Mouse (Mus musculus) lung, adult 2 months (tissue): Measurements from ENCODE around the gene Manba. TPM values are rescaled to one million over a fixed set of nuclear protein-coding genes. Genes with fewer than 3 reads are reported as not detected.

ENCODE experiments used
- DNase-seq: peaks from one replicate; pipeline ENCODE4 v3.0.0; 2022
- H3K4me1 ChIP-seq: fragments of 200-500 bp; 2 replicates; pipeline ENCODE4 v1.6.1; 2011; ENCODE audit warnings: low read length; ENCODE audit not compliant: control insufficient read depth, insufficient read depth
- H3K4me3 ChIP-seq: fragments of 200-500 bp; replicated peaks from 2 replicates; pipeline ENCODE3; 2011; ENCODE audit warnings: low read depth, mild to moderate bottlenecking, control low read depth, low read length; ENCODE audit errors: extremely low read depth
- CTCF ChIP-seq: fragments of 200-500 bp; IDR thresholded peaks from 2 replicates; pipeline ENCODE4 v1.5.1; 2011; ENCODE audit warnings: mild to moderate bottlenecking, low read length, control low read depth; ENCODE audit not compliant: insufficient read depth
- POLR2A ChIP-seq: fragments of 200-500 bp; IDR thresholded peaks from 2 replicates; pipeline ENCODE4 v1.6.1; 2011; ENCODE audit warnings: low read depth, mild to moderate bottlenecking, control low read depth, low read length, borderline replicate concordance; ENCODE audit errors: extremely low read depth
- WGBS: fragments of 180-500 bp; shearing (Covaris S2); methylation state at CpG from one replicate; pipeline ENCODE4 v1.1.7; 2018; 5-methylcytosine and 5-hydroxymethylcytosine counted together
- polyA plus RNA-seq: library from polyadenylated mRNA; depleted of rRNA; stranded (reverse); fragments of >200 nt; gene quantifications from 2 replicates; pipeline ENCODE4 v1.2.3, GENCODE M21; 2012; rRNA removed

The Manba gene
- polyA plus RNA-seq: 6.3 and 9.8 TPM in 2 replicates

DNA sequence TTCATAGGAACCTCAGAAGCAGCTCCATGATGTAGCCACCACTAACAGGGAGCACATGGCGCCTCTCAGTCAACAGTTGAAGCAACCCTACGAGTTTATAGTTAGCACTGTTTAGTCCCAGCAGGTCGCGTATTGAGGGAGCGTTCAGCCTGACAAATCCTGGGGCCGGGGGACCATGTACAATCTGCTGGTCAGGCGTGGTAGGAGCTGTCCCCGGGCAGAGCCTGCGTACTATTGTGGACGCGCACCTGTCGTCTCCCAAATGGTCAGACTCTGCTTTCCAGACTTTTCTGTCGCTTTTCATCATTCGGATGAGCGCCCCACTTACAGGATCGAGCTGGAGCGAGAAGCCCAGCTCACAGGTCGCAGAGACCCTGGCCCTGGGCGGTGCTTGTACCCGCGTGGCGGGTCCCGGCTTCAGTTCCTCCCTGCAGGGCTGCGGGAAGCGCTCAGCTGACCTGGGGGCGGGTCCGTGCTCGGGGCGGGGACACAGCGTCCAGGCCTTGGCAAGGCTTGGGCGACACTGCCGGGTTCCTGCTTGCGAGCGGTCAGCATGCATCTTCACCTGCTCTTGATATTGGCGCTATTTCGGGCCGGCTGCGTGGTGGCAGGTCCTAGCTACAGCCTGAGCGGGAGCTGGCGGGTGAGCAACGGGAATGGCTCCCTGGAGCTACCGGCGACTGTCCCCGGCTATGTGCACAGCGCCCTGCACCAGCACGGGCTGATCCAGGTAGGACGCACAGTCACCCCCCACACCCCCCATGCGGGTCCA lies at the start of gene Manba:
TSS of gene Manba (plus strand) at position 484 of the 772 bp plus-strand sequence.
- WGBS: 2% methylated on average over 48 of the region's 48 CpGs
- peak; percentile 76 for DNase-seq
- TF ChIP-seq CTCF (no peak), POLR2A (peak; percentile 60; the same call in 1 of the 2 replicates)
- Histone ChIP-seq H3K4me1 (peaks cover 2% of the 10 kb centered on the region), H3K4me3 (peak within 1 kb of the TSS; percentile 91)

GRCm38 (mm10) chr3:135436901-135437616 lies 48.4 kb upstream of the Manba start:
- DNase-seq: no peak
- peaks cover 3% of the 10 kb centered on the region; the same call in 1 of the 2 replicates for H3K4me1 ChIP-seq
- H3K4me3 ChIP-seq: no peak overlapping the region
- WGBS: 56% methylated on average over 14 of the region's 14 CpGs
- TF ChIP-seq CTCF (no peak), POLR2A (no peak)

GRCm38 (mm10) chr3:135437758-135438495 lies 47.5 kb upstream of the Manba start, which contains the start of gene Ube2d3:
Ube2d3 (plus strand) TSS chr3:135438149.
- DNase-seq: peak; percentile 99
- WGBS: under 1% methylated on average over 56 of the region's 56 CpGs
- H3K4me3 ChIP-seq: peak within 1 kb of the TSS; percentile 98
- H3K4me1 ChIP-seq: peaks cover 3% of the 10 kb centered on the region; the same call in 1 of the 2 replicates
- TF ChIP-seq CTCF (no peak), POLR2A (peak; percentile 58; the same call in 1 of the 2 replicates)

DNA sequence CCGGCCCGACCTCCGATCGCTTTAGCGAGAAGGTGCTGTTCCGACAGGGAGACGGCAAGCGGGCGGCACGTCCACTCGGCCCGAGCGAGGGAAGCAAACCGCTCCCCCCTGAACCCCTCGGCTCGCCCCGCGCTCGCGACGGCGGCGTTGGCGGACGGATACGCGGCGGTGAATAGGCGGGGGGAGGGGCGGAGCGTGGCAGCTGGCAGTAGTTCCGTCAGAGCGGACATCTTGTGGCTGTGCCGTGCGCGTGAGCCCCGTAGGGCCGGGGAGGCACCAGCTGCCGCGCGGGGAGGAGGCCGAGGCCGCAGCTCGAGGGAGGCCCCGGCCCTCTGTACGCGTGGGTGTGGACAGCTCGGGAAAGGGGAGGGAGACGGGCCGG lies 46.9 kb upstream of the Manba start:
- TF ChIP-seq POLR2A: peak; percentile 80; the same call in 1 of the 2 replicates
- no peak for TF ChIP-seq CTCF
- under 1% methylated on average over 50 of the region's 50 CpGs for WGBS
- Histone ChIP-seq H3K4me1 (peaks cover 7% of the 10 kb centered on the region), H3K4me3 (peak overlapping the region; percentile 98)
- peak; percentile 97 for DNase-seq

GRCm38 (mm10) chr3:135438913-135439531 lies 46.4 kb upstream of the Manba start:
- peak overlapping the region; percentile 98 for H3K4me3 ChIP-seq
- no peak for TF ChIP-seq CTCF
- peak; percentile 63; the same call in 1 of the 2 replicates for TF ChIP-seq POLR2A
- DNase-seq: peak; percentile 87
- peaks cover 9% of the 10 kb centered on the region for H3K4me1 ChIP-seq
- WGBS: under 1% methylated on average over 69 of the region's 76 CpGs

GRCm38 (mm10) chr3:135439651-135440050 lies 45.8 kb upstream of the Manba start:
- DNase-seq: no peak

DNA sequence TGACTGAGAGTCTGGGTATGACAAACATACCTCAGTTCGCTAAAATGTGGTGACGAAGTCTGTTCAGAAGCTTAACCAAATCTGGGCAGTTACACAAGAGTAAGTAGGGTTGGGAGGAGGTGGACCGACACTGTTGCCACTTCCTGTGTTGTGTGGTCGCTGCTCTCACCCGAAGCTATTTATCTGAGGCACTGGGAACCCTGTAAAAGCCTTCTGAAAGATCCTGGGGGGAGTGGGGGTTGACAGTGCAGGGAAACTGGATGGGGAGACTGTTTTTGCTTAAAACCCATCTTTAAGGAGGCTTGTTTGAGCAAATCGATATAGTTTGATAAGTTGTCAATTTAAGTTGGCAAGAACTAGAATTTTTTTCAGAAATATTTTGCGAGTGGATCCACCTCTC lies 45.2 kb upstream of the Manba start:
- DNase-seq: peak; percentile 35
- TF ChIP-seq CTCF: no peak
- TF ChIP-seq POLR2A: peak; percentile 47; the same call in 1 of the 2 replicates
- 2% methylated on average over 7 of the region's 7 CpGs for WGBS
- peak overlapping the region; percentile 98 for H3K4me3 ChIP-seq
- peaks cover 12% of the 10 kb centered on the region for H3K4me1 ChIP-seq

More at GRCm38 (mm10) chr3:135439651-135440050, 45.8 kb upstream of the Manba start:
- TF ChIP-seq POLR2A (no peak), CTCF (no peak)
- Histone ChIP-seq H3K4me1 (peaks cover 11% of the 10 kb centered on the region), H3K4me3 (peak overlapping the region; percentile 98)
- WGBS: under 1% methylated on average over 15 of the region's 15 CpGs

DNA sequence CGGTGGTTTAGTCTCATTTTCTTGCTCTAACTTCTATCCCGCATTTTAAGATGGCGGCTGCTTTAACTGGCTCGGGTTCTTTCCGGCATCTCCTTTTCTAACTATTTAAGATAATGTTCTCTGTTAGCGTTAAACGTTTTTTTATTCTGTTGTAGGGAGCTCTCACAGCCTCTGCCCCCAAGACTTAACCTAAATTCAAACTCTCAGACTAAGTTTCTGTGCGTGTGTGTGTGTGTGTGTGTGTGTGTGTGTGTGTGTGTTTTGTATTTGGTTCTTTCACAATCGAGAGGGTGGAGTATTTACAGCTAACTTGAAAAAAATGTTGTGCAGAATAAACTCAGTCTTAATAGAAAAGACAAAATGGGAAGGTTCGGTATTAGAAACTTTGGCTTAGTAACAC lies 44.8 kb upstream of the Manba start:
- peaks cover 12% of the 10 kb centered on the region for H3K4me1 ChIP-seq
- WGBS: 3% methylated on average over 10 of the region's 10 CpGs

More for the DNA sequence above, 44.8 kb upstream of the Manba start:
- no peak for DNase-seq
- no peak for TF ChIP-seq CTCF
- no peak for TF ChIP-seq POLR2A
- peak overlapping the region; percentile 98 for H3K4me3 ChIP-seq
